Mouse (Mus musculus) CD4-positive, CD25-positive, alpha-beta regulatory T cell, adult 4 months (primary cell): ENCODE data around the gene Kif21b. TPM values are rescaled to one million over a fixed set of nuclear protein-coding genes. Genes with fewer than 3 reads are reported as not detected.
A peak's percentile ranks its signal among the peaks of the same experiment; 100 is the strongest.

ENCODE experiments used
- ATAC-seq: one replicate; pipeline ENCODE4 v1.8.0; 2017
- polyA plus RNA-seq, 2 experiments: library from polyadenylated mRNA; unstranded; fragments of 100-300 nt; shearing (Covaris generic); gene quantifications; one replicate each; pipeline ENCODE4 v1.2.1; 2017

The Kif21b gene
- 10 to 100 TPM; 34.7 to 38.6 TPM for polyA plus RNA-seq

GRCm38 (mm10) chr1:136130951-136131558 lies at the start of gene Kif21b:
TSS of gene Kif21b (plus strand) at chr1:136131389.
- peak; percentile 69 for ATAC-seq

- ATAC-seq, result no peak
Observed at GRCm38 (mm10) chr1:136085988-136086685, 45.1 kb upstream of the Kif21b start.

- no peak for ATAC-seq
Observed at GRCm38 (mm10) chr1:136089368-136090165, 41.6 kb upstream of the Kif21b start.

GRCm38 (mm10) chr1:136093726-136094125 lies 37.5 kb upstream of the Kif21b start:
- ATAC-seq, result no peak

GRCm38 (mm10) chr1:136094807-136095206 lies 36.4 kb upstream of the Kif21b start:
- no peak for ATAC-seq

- ATAC-seq, result no peak
Observed at GRCm38 (mm10) chr1:136102094-136102493, 29.1 kb upstream of the Kif21b start.

GRCm38 (mm10) chr1:136102551-136102950 lies 28.6 kb upstream of the Kif21b start:
- ATAC-seq, result no peak

GRCm38 (mm10) chr1:136102981-136103380 lies 28.2 kb upstream of the Kif21b start:
- no peak for ATAC-seq

GRCm38 (mm10) chr1:136103696-136104095 lies 27.5 kb upstream of the Kif21b start:
- ATAC-seq, result no peak

GRCm38 (mm10) chr1:136104741-136105140 lies 26.4 kb upstream of the Kif21b start:
- no peak for ATAC-seq

- no peak for ATAC-seq
Observed at GRCm38 (mm10) chr1:136109464-136109863, 21.7 kb upstream of the Kif21b start.

- ATAC-seq, result peak; percentile 72
Observed at GRCm38 (mm10) chr1:136116183-136116582, 15.0 kb upstream of the Kif21b start.

GRCm38 (mm10) chr1:136117069-136117468 lies 14.1 kb upstream of the Kif21b start:
- ATAC-seq, result peak; percentile 77

GRCm38 (mm10) chr1:136118875-136119274 lies 12.3 kb upstream of the Kif21b start:
- ATAC-seq, result peak; percentile 41

GRCm38 (mm10) chr1:136119571-136120262 lies 11.5 kb upstream of the Kif21b start:
- ATAC-seq, result no peak

- no peak for ATAC-seq
Observed at GRCm38 (mm10) chr1:136120263-136120603, 11.0 kb upstream of the Kif21b start.

- no peak for ATAC-seq
Observed at GRCm38 (mm10) chr1:136120785-136121184, 10.4 kb upstream of the Kif21b start.

- no peak for ATAC-seq
Observed at GRCm38 (mm10) chr1:136122030-136122429, 9.2 kb upstream of the Kif21b start.

GRCm38 (mm10) chr1:136126159-136126765 lies 4.9 kb upstream of the Kif21b start:
- ATAC-seq, result no peak

GRCm38 (mm10) chr1:136126895-136127294 lies 4.3 kb upstream of the Kif21b start:
- ATAC-seq, result no peak

- peak; percentile 39 for ATAC-seq
Observed at GRCm38 (mm10) chr1:136127856-136128255, 3.3 kb upstream of the Kif21b start.

GRCm38 (mm10) chr1:136128416-136128815 lies 2.8 kb upstream of the Kif21b start:
- no peak for ATAC-seq
